Mouse (Mus musculus): ENCODE data around the gene Slc17a7.
A peak's percentile ranks its signal among the peaks of the same experiment; 100 is the strongest.

Slc17a7 gene

DNA sequence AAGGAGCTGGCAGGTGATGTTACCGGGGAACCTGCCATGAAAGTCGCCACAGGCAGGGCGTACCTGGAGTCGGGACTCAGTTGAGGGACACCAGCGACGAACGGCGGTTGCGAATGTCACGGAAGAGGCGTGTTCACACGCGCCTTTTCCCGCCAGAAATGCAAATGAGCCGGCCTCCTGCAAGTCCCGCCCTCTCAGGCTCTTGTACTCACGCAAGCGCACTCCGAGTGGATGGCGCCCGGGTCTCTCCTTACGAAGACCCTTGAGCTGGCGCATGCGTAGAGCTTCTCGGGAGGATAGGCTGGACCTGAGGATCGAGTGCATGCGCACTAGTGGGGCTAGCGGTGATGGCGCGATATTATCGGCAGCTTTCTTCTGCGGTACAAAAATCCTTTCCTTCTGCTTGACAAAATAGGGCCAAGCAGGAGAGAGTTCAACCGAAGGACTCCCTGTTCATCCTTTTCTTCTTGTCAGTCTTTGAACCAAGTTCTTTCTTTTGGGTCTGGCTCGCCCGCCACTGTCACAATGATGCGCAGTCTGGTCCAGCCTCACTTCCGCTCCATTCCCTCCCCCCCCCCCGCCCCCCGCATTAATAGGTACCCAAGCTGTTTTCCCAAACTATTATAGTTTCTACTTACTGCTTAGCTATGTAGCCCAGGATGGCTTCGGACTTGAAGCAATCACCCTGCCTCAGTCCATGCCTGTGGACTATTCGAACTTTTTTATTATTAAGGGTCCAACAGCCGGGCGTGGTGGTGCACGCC lies 40.8 kb downstream of the Slc17a7 start, which contains the start of gene Ccdc155:
Ccdc155 (minus strand) TSS at position 513 of the 764 bp plus-strand sequence.
- DNase-seq (ENCODE audit: low spot score), result peak; percentile 88

DNA sequence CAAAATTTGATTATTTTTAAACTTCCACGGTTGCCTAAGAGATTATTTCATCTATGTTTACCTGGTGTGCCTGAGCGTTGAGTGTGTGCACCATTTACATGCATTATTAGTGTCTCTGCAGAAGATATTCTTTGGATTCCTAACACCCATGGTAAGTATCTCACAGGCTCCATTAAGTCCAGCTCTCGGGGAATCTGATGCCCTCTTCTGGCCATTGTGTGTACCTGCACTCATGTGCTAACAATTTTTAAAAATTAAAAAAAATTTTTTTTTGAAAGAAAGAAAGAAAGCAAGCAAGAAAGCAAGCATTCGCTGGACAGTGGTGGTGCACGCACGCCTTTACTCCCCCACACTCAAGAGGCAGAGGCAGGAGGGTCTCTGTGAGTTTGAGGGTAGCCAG lies 44.5 kb downstream of the Slc17a7 start:
- DNase-seq (ENCODE audit: low spot score), result no peak

- DNase-seq (ENCODE audit: low spot score), result no peak
Measured at GRCm38 (mm10) chr7:45211070-45211469, 47.3 kb downstream of the Slc17a7 start.

DNA sequence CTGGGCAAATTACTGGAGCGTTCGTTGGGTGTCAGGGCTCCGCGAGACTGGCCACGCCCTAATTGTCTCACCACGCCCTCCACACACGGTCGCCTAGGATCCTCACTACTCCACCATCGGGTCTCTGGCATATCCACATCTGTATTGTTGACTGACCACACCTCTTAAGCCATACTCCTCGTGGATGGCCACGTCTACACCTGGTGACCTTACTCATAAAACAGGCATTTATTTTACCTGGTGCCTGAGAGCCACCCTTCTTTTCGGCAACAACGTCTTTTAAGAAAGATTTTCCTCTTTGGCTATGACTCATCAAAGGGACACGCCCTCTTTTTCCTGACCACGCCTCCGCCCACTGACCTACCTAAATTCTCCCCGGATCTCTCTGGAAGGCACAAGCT lies 48.1 kb downstream of the Slc17a7 start, which contains the start of gene Dkkl1:
Dkkl1 (minus strand) TSS at position 297 of the 401 bp plus-strand sequence.
- DNase-seq (ENCODE audit: low spot score), result peak; percentile 73

DNA sequence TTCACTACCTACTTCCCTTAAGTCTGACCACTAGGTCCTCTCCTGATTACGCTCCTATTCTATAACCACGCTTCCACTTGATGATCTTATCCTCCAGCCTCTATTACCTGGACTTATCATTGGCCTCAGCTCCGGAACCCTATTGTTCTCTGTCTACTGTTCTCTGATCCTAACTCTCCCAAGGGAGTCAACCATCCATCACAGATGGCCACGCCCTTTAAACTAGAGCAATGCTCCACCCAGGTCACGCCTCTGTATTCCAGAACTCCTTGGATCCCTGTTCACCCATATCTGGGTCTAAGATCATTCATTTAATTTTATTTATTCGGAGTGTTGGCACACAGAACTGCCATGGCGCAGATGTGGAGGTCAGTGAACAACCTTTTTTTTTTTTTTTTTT lies 48.6 kb downstream of the Slc17a7 start:
- DNase-seq (ENCODE audit: low spot score), result no peak

DNA sequence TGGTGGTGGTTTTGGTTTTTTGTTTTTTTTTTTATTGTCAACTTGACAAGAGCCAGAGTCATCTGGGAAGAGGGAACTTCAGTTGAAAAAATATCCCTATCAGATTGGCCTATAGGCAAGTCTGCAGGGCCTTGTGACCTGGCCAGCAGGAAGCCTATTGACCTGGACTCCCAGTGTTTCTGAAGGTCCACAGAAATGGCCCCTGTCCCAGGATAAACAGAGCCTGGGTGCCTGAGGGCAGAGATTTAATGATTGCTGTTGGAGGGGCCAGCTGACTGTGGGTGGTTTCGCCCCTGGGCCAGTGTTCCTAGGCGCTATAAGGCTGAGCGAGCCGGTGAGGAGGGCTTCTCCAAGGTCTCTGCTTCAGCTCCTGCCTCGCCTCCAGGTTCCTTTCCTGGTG lies 50.0 kb downstream of the Slc17a7 start:
- DNase-seq (ENCODE audit: low spot score), result no peak

DNA sequence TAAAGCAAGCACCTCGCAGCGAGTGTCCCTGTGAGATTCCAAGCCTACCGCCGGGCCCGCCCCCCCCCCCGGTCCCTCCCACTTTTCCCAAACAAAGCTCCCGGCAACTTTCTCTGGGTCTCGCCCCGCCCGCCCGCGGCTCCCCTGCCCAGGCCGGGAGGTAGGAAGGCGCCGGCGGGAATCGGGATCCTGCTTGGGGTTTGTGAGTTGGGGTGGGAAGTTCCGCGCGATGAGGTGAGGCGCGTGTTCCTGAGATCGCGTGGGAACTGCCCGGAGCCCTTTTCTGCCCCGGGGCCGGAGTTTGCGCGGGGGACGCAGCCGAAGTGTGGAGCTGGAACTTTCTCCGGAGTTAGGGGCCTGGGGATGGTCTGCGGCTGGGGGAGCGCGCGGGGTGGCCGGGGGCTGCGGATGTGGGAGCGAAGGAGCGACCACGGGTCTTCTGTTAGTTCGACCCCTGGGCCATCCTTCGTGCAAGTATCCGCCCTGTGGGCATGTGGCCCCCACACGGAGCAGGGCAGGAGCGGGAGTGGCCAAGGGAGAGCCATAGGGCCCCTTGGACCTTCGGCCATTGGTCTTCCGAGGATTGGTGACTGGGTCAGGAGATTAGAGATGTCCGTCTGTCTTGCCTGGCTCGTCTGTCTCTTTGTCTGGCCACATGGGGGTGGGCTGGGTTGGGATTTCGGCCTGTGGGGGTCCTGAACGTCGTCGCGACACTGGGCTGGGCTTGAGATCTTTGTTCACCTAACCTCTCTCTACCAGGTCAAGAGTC lies 52.1 kb downstream of the Slc17a7 start, which contains the start of gene Tead2:
Tead2 (plus strand) TSS at position 81 of the 769 bp plus-strand sequence.
- no peak for DNase-seq (ENCODE audit: low spot score)

GRCm38 (mm10) chr7:45216442-45217183 lies 52.9 kb downstream of the Slc17a7 start:
- no peak for DNase-seq (ENCODE audit: low spot score)

DNA sequence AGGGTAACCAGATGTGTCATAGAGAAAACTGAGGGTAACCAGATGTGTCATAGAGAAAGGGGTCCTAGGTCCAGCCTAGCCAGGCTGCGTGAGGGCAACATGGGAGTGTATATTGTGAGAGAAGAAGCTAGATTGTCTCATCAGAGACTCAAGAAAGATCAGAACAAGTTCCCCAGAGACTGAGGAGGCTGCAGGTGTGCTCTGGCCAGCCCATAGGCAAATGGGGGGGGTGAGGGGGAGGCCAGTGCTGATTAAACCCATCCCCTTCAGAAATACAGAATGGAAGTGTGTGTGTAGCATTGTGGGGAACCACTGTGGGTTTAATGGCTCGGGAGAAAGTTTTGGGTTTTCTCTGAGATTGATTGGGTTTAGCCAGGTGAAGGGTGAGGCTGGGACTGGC lies 57.9 kb downstream of the Slc17a7 start:
- DNase-seq (ENCODE audit: low spot score), result no peak

DNA sequence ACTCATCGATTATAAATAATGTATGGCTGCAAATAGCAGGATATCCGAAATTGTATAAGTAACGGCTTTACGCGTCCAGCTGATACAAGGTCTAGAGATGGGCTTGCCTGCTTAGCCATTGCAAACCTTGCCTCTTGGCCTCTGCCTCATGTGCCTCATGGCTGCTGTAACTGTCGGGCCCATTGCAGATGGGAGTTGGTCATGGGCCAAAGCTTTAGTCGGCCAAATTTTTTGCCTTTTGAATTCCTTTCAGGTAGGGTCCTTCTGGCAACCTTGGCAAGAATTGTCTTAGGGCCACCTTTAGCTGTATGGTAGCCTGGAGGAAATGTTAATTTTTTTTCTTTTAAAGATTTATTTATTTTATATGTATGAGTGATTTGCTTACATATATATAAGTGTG lies 61.1 kb downstream of the Slc17a7 start:
- no peak for DNase-seq (ENCODE audit: low spot score)

All from c-Kit-positive CD71-positive TER-119-positive erythroid progenitor cells, embryonic 14.5 days (primary cell).